Mouse (Mus musculus) frontal cortex, adult (tissue): ENCODE results near the gene Gm29609.

Experiments
- ATAC-seq: cut with Nextera tagmentation; 2 replicates; pipeline ENCODE4 v1.9.2; 2017; ENCODE audit warnings: mild to moderate bottlenecking, moderate library complexity, mixed read lengths; ENCODE audit not compliant: low TSS enrichment

The Gm29609 gene

DNA sequence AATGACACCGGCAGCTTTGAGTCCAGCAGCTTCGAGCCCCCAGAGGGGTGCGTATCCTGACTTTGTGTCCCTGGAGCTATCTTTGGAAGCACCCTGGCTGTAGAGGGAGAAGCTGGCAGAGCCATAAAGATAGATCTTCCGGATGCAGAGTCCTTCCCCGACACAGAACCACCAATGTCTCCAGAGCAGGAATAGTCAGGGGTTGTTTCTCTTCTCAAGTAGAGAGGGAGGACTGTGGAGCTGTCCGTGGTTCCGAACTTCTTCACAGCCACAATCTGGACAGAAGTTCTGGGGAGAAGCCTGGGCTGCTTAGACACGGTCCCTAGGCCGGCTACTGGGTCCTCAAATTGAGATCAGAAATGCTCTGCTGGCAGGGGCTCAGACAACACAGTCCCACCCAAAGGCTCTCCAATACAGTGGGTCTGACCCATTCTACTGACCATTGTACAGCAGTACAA is 40.7 kb downstream of the Gm29609 start:
- no peak for ATAC-seq

DNA sequence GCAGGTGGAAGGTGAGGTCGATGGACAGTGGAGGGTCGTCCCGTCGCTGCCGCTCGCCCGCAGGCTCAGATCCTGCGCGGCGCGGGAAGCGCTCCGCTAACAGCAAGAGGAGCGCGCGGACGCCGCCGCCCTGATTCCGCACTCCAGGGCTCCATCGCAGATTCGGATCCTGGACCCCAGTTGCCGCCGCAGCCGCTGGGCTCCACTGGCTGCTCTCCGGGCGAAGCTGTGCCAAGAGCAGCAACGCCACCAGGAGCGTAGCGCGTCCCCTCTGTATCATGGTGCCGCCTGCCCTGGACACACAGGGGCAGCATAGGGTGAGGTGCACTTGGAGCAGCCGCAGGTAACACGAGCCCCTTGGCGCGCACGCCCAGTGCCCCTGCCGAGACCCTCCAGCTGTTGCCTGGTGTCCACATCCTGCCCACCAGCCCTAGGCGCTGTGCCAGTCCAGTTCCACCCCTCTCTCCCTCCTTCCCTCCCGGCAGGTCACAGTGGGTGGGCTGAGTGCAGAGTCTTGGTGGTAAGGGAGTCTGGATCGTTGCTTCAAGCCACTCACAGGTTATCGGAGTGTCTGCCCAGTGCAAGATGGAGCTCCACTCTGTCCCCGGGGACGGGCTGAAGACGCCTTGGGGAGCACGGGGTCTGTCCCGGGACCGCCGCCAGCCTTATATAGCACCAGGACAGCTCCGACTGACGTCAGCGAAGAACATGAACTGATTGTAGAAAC is 41.3 kb downstream of the Gm29609 start, which contains the start of gene Ucn:
TSS of gene Ucn (minus strand) at position 589 of the 727 bp plus-strand sequence.
- peak; percentile 13; the same call in 1 of the 2 replicates for ATAC-seq

GRCm38 (mm10) chr5:31137658-31138057 is 42.1 kb downstream of the Gm29609 start:
- ATAC-seq: no peak

DNA sequence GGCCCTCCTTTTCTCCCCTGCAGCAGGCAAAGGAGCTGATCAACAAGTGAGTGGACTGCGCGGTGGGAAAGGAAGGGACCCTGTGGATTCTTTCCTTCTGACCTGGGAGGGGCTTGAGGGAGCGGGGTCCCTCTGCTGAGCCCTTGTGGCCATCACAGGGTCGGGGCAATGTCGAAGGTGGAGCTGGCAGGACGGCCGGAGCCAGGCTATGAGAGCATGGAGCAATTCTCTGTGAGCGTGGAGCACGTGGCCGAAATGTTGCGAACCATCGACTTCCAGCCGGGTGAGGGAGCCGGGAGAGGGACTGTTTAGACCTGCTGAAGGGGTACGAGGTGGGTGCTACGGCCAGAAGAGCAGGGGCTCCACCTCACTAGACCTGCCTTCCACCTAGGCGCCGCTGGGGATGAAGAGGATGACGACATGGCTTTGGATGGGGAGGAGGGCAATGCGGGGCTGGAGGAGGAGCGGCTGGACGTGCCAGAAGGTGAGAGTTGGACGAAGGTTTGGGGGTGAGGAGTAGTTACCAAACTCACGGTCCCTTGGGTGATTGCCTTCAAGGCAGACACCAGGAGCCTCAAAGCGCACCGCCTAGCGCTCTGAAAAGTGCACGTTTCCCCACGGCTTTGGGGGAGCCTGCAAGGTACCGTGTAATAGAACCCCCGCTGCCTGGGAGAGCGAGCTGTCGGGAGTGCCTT is 42.8 kb downstream of the Gm29609 start:
- no peak for ATAC-seq

DNA sequence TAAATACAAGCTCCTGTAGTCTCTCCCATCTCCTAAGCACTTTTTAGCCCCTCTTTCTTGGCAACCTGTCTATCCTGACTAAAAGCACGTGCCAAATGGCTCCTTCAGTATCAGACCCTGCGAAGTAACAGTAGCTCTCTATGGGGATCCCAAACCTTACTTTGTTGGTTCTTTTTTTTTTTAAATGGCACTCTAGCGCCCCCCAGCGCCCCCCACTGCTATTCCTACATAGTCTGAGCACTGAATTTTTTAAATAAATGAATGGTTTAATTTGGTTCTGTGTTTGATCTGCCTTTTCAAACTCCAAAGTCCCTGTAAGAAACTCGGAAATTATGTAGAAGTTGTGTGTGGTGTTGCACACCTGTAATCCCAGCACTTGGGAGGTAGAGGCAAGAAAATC is 53.7 kb downstream of the Gm29609 start:
- ATAC-seq: no peak

GRCm38 (mm10) chr5:31123481-31123880 is 56.2 kb downstream of the Gm29609 start:
- ATAC-seq: no peak

GRCm38 (mm10) chr5:31121111-31121510 is 58.6 kb downstream of the Gm29609 start:
- ATAC-seq: peak; percentile 92

DNA sequence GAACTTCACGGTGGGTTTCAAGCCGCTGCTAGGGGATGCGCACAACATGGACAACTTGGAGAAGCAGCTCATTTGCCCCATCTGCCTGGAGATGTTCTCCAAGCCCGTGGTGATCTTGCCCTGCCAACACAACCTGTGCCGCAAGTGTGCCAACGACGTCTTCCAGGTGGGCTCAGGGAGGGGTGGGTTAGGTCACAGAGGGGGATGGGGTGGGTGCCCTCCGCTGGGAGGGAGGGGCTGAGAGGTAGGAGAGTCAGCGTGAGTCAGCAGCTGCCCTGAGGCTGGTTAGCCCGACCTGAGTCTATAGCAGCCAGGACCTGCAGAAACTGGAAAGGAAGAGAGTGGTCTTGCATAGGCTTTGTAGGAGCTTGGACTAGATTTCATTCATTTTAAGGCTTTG is 62.8 kb downstream of the Gm29609 start:
- no peak for ATAC-seq

DNA sequence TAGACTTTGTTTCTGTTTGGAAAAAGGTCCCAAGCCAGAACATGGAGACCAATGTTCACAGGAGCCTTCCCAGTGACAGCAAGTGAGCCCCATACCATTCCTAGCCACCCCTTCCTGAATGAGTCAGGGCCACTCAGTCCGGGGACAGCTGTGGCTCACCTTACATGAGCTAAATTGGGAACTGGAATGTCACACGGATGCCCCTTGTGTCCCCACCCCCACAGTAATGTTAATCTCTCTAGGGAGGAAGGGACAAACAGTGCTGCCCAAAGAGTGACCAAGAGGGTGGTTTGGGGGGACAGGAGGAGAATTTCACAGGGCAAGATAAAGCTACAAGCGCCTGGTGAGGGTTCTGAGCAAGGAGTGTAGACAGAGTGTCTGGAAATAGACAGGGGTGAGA is 63.4 kb downstream of the Gm29609 start, which contains the start of gene Trim54:
TSS of gene Trim54 (plus strand) at position 359 of the 400 bp plus-strand sequence.
- no peak for ATAC-seq

GRCm38 (mm10) chr5:31110781-31111180 is 68.9 kb downstream of the Gm29609 start:
- no peak for ATAC-seq

GRCm38 (mm10) chr5:31108000-31108490 is 71.7 kb downstream of the Gm29609 start, which contains the start of gene Slc30a3:
Slc30a3 (minus strand) TSS chr5:31108237.
- ATAC-seq: no peak

DNA sequence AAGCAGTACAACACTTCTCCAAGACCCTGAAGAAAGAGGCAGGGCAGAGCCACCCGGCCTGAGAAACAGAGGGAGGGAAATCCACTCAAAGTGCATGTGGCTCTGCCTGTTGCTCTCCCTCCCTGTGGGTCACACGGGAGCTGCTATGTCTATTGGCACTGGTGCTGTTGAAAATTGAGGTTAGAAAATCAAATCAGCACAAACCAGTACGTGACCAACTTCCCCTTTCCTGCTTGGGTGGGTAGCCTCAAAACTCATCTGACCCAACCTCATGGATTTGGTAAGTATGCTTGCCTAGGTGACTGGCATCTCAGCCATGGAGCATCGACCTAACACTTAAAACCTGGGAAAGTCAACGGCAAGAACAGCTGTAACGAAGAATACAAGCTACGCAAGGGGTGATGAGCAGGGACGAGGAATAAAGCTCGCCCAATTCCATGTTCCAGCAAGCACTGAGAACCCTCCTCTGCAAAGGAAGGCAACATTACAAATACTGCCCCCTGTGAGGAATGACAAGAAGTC is 73.8 kb downstream of the Gm29609 start, which contains the start of gene Dnajc5g:
TSS of gene Dnajc5g (plus strand) at position 472 of the 522 bp plus-strand sequence.
- ATAC-seq: no peak

- ATAC-seq: no peak
These were observed 83.8 kb downstream of the Gm29609 start for GRCm38 (mm10) chr5:31095711-31096480.

- ATAC-seq: peak; percentile 39
These were observed 84.7 kb downstream of the Gm29609 start for GRCm38 (mm10) chr5:31094799-31095691.
